Mouse (Mus musculus) ZHBTc4 (cell line): ENCODE data around the gene Osm.
A peak's percentile ranks its signal among the peaks of the same experiment; 100 is the strongest.

Experiments
- DNase-seq: peaks from one replicate; pipeline ENCODE4 v3.0.0-alpha.2; 2011; ENCODE audit warnings: low read depth, low spot score

Gene Osm

DNA sequence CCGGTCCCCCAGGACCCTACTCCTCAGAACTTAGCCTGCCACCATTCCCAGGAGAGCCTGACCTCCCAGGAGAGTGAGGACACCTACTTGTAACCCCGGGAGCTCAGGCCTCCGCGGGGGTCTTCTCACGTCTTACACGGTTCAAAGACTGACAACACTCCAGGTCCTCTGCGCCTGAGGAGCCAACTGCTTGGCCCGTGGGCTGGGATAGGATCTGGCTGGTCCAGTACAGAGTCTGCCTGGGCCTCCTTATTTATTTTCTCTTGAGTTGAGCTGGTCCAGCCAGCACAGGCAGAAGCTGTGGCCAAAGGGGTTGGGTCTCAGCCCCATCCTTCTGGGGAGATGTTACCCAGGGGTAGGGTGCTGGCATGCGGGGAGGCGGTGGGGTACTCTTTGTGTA, 21.2 kb upstream of the Osm start:
- no peak for DNase-seq

DNA sequence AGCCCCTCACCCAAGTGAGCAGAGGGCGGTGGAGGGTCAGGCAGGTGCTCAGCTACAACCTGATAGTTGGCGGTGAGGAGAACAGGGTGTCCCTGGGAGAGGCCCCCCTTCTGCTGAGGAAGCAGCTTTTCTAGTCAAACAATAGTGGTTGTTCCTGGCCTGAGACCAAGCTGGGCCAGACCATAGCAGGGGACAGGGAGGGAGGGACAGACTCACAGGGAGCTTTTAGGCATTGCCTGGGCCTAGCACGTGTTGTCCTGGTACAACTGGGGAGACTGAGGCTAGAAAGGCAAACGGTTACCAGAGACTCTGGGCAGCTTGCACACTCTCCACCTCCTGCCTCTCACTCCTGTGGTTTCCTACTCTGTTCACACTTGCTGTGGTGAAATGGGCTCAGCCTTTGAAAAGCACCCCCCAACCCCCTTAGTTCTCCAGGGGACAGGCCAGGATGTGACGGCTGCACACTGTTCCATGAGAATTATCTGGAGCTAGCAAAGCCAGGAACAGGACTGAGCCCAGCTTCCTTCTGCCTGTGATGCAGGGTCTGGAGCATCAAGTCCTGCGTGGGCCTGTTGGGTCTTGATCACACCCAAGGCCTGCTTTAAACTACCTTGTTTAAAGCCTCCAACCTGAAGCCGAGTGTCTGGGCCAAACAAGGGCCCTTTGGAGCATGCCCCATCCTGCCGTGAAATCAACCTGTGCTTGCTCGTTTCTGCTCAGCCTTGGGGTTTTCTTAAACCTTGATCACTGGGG, 19.8 kb upstream of the Osm start:
- no peak for DNase-seq

DNA sequence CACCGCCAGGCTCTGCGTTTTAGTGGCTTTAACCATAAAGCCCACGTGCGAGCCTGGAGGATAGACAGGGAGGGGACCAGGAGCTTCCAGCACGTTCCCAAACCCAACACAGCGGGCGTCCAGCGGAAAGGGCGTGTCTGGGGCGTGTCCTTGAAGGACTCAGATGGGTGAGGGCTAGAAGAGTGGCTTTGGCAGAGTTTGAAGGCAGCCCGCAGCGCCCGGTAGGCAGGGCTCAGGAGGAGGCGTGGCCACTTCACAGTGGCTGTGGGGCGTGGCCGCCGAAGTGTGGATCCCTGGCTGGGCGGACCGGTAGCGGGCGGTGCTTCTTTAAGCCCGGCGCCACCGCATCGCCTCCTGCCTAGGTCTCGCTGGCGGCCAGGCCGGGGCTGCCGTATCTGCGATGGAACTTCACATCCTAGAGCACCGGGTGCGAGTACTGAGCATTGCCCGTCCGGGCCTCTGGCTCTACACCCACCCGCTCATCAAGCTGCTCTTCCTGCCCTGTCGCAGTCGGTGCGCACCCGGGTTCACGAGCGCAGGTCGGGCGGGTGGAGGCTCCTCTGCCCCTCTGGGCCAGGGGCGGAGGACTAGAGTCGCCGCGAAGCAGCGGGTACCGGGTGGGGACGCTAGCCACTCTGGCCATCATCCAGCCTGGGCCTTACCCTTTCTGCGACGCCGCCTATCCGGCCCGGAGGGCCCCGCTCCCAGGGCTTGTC, 18.1 kb upstream of the Osm start, which contains the start of gene Castor1:
Gene Castor1 (plus strand): TSS at position 312 of the 716 bp plus-strand sequence.
- DNase-seq, result peak; percentile 99

DNA sequence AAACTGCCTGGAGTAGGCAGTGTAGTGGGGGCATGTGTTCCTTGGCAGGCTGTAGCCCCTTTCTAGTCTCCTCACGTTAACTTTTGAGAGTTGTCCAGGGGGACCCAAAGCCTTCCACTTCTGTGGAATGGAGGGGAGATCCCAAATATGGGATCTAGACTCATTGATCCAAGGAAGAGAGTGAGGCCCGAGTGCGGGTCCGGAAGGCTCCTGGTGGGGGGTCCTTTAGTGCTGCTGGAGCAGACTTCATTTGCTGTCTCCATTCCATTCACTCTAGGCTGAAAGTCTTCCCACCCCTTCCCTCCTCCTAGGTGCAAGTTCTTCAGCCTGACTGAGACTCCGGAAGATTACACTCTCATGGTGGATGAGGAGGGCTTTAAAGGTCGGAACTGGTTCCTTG, 17.6 kb upstream of the Osm start:
- DNase-seq, result peak; percentile 60

DNA sequence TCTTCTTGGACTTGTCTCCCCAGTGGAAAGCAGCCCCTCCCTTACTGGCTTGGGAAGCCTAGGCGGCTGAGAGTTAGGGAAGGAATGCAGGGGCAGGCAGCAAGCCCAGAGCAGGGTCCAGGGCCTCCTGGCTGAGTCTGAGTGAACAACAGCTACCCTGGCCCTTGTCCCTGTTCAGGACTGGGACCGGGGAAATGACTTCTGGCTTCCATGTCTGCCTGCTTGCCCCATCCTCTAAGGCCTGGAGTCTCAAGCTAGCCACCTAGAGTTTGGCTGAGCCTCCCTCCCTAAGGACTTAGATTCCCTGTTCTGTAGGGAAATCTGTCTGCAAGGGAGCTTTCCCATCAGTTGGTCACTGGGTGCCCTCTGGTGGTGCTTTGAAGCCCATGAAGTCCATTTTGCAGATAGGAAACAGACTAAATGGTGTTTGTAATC, 16.9 kb upstream of the Osm start:
- DNase-seq, result peak; percentile 72

DNA sequence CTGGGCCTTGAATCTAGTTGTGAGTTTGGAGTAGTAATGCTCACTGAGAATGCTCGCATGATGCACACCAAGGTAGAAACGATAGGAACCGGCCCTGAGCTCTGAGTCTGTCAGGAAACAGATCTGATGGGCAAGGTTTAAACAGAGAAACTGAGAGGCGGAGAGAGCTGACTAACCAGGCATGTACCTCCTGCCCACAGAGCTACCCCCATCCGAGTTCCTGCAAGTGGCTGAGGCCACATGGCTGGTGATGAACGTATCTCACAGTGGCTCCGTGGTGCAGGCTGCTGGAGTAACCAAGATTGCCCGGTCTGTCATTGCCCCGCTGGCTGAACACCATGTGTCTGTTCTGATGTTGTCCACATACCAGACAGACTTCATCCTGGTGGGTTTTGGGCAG, 16.3 kb upstream of the Osm start:
- DNase-seq, result no peak

DNA sequence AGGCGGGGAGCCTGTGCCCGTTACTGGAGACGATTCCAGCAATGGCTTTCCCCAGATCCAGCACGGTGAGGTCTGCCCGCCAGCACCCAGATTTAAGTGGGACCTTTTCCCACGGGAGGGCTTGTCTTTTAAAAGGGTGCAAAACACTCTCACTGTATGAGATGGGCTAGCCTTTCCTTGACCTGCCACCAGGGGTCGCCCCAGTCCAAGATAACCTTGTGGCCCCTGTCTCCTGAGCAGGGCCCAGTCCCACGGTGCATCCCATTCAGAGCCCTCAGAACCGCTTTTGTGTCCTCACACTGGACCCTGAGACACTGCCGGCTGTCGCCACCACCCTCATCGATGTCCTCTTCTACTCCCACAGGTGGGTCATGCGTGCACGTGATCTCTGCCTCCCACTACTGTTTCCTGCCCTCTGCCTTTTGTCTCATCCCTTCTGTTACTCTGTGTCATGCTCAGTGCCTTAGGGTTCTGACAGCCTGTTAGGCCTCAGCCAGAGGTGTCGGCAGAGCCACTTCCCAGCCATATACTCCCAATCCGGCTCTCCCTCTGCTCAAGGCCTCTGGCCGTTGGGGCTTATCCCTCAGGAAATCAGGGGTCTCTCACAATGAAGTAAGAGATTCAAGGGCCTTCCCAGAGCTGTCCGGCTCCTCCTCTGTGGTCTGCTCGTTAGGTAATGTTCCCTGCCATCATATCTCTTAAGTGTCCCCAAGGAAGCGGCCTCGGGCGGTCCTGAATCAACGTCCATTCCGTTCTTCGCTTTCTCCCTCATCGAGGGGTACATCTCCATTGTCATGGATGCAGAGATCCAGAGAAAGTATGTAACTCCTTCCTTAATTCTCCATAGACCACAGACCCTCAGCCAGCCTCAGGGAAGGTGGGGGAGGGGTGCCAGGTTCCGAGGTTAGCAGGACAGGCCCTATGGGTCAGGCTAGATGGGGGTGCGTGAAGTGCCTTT, 15.5 kb upstream of the Osm start:
- DNase-seq, result peak; percentile 88

DNA sequence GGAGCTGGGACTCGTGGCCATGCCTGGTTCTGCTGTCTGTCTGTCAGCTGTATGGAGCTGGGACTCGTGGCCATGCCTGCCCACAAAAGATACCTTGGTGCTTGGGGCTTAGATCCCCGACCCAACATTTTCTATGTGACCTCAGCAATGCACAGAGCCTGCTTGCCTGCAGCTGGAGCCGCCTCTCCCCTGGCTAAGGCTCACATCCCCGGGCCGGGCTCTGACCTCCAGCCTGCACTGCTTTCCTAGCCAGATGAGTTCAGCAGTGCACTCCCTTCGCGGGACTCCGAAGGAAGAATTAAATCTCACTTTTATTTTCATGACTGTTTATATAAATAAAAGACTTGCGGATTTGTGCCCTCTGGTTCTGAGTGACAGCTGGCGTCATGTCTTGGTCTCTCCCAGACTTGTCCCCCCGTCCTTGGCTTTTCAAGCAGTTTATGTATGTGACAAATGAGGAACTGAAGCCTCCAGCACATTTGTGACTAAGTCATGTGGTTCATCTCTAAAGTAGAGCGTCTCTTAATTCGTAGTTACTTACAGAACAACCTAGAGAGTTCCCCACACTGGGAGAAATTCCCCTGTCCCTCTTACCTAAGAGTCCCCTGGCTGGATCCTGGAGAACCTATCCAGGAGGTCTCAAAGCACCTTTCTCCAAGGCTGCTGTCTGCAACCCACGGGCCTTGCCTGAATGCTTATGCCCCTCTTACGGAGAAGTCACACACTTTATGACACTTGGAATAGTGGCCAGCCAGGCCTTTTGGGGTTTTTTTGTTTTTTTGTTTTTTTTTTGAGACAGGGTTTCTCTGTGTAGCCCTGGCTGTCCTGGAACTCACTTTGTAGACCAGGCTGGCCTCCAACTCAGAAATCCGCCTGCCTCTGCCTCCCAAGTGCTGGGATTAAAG, 13.9 kb upstream of the Osm start:
- DNase-seq, result no peak

DNA sequence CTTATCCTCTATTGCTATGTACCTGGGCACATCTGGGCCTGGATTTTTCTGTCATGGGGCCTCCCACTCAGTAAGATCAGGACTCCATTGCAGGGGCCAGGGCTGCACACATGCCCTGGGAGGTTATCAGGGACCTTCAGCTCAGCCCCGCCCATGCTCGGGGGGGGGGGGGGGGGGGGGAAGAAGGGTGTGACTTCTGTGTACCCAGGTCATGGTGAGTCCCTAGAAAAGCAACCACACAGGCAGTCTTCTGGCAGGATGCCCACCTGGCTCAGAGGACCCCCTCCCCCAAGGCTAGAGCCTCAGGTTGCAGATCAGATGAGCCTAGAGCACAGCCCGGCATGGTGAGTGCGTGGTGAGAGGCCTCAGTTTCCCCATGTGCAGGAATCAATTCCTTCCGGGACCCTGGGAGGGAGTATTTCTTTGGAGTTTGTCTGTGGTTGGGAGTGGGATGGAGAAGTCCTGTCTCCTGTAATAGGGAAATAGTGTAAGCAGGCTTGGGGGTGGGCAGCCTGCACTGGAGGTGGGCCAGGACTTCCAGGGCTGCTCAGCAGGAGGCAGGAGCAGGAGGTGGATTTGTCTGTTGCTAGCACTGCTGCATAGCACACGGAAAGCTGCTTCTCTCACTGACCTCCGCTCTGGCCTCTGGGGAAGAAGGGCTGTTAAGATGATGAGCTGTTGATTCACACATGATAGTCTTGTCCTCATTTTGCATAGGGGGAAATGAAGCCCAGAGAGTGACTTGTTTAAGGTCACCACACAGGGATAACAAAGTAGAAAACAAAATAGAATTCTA, 12.6 kb upstream of the Osm start:
- DNase-seq, result no peak

DNA sequence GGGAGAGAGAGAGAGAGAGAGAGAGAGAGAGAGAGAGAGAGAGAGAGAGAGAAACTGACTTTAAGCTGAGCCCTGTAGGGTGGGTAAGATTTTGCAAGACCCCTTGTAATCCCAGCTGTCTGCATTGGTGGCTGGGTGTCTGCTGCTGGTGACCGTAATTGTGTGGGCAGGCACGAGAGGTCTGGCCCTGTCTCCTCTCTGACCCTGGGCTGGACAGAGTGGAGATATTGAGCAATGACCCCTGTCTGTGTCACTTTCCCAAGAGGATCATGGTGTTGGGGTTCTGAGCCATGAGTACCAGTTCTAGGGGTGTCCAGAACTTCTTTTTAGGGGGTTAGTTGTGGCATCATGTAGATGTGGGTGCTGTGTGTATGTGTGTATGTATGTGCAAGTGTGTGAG, 12.0 kb upstream of the Osm start:
- no peak for DNase-seq

DNA sequence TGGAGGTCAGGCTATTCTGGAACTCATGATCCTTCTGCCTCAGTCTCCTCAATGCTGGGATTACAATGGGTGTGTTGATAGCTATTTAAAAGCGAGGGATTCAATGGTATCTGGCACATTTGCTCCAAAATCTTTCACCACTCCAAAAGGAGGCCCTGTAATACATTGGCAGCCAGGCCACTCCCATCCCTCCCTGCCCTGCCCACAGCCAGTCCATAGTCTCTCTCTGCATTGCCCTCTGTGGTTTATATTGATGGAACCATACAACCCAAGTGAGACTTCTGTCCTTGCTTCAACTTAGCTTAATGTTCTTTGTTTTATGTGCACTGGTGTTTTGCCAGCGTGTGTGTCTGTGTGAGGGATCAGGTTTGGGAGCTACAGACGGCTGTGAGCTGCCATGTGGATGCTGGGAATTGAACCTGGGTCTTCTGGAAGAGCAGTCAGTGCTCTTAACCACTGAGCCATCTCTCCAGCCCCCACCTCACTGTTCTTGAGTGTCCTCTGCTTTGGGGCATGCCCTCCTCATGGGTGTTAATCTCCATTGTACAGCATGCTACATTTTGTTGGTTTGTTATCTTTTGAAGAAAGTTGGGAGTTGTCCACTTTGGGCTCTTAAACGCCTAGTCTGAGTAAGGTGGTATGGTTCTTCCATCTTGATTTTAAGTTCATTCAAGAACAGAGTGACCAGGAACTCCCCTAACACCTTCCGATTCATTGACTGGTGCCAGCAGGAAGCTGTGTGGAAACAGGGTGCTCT, 9.5 kb upstream of the Osm start:
- no peak for DNase-seq

DNA sequence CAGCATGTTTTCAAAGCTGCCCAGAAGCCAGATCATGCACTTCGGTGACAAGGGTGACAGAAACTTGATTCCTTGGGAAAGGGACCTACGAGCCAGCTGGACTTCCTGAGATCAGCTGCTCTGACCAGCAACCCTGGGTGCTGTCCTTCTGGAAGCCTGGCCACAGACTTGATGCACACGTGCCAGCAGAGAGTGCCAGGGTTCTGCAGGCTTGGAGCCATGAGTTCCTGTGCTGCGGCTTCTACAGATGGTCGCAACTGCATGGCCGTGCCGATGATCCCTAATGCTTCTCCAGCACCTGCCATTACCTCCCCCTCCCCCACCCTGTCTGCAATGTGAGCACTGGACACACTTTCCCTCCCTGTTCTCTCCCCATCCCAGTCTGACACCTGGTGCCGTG, 7.8 kb upstream of the Osm start:
- no peak for DNase-seq

DNA sequence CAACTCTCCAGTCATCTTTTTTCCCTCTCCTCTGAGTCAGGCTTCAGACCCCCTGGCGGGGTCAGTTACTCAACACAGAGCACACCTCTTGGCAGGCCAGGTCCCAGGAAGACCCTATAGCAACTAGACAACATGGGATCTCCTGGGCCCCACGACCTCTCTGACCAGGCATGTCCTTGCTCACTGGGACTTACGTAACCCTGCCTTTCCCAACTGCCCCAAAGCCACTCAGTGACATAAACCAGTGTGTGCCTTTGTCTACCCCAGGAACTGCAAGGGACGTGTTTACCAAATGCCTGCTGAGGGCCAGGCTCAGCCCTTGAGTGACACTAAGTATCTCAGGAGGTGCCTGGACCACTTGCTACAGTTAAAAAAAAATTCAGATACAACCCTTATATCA, 6.4 kb upstream of the Osm start:
- no peak for DNase-seq

DNA sequence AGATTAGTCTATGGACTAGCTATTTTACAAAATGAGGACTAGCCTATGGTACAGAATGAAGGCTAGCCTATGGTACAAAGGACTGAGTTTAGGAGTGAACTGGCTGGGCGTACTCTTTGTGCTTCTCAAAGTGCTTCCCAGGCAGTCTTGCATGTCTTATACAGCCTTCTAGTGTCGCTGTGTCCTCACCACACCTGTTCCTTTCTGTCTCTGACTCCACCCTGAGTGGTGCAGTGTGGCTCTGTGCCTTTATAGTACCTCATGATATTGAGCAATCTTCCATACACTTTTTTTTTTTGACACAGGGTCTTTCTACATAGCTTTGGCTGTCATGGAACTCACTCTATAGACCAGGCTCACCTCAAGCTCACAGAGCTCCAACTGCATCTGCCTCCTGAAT, 4.8 kb upstream of the Osm start:
- DNase-seq, result no peak

DNA sequence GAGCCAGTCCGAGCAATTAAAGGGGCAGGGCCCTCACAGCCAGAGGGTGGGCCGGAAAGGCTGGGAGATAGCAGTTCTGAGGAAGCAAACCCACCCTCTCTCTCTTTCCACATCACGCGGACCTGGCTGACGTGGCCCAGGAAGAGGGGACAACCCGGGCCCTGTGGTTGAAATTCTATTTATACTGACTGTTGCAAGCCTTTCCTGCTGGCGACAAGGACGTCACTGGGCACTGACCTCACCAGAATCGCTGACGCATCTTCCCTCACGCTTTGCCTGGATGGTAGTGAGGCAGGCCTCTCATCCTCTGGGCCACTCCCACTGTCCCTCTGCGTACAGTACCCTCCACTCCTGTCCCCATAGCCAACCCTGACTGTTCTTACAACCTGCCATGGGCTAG, 3.6 kb upstream of the Osm start:
- DNase-seq, result no peak

DNA sequence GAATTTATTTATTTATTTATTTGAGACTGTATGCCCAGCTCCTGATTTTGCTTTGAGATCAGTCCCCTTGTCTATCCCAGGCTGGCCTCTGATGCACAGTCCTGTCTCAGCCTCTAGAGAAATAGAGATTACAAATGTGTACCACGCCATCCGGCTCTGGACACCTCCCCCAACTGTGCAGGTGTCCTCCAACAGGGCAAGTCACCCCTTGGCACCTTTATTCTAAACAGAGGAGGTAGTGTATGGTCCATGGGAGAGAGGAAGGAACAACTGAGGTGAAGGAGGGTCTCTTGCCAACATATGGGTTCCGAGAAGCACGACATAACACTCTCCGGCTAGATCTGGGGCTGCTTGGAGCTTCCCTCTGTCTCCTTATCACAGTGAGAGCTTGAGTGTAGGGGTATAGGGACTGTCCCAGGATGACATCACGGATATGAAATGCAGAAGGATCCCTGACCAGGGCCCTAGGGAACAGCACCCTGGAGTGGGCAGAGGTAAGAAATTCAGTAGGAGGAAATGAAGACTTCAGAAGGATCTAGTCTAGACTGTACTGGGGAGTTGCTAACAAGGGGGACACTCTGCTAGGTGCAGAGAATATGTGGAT, 1.1 kb upstream of the Osm start:
- no peak for DNase-seq

DNA sequence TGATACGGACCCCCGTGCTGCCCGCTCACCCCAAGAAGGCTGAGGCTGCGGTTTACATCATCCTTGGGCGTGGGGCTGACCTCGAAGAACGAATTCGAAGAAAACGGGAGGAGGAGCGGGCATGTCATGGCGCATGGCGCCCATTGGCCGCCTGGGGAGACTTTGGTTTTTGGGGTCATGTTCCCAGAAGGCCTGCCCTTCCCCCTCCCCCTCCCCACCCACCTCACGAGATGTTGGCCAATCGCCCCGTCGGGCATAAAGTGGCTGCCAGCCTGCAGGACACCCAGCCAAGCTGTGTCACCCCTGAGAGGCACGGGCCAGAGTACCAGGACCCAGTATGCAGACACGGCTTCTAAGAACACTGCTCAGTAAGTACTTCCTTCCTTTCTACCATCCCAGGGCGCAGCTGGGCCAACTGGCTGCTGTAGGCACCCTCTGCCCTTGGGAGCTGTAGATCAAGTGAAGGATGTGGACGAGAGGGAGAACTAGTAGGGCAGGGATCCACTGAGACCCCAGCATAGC, 387 bp downstream of the Osm start:
- no peak for DNase-seq

DNA sequence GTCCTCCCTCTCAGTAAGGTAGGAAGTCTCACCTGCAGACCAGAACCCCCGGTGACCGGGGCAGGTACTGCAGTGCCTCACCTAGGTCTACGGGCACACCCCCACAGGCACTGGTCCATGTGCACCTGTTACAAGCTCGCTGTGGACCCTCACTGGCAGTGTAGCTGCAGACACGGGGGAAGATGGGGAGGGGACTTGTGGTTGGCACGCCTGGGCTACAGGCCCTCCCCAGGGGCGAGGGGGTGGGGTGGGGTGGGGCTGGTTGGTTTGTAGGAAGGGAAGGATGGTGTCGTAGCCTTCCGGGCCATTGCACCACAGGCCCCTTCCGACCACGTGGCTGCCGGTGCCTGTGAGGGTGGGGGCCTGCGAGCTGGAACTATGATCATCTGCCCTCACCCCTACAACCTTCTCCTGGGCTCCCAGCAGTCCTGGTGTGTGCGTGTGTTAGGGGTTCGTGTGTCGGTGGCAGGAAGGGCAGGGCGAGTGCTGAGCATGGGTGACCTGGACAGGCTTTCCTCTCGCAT, 1.2 kb downstream of the Osm start:
- peak; percentile 56 for DNase-seq

DNA sequence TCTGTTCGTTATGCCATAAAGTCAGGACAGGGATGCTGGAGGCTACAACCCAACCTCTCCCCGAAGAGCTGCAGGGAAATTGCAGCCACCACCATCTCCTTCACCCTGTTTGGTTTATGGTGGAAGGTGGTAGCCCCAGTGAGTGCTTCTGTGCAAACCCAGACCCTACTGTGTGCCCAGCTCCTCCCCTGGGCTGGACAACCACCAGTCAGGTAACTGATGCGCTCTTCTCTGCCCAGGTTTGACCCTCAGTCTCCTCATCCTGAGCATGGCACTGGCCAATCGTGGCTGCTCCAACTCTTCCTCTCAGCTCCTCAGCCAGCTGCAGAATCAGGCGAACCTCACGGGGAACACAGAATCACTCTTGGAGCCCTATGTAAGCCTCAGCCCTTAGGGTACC, 1.9 kb downstream of the Osm start:
- DNase-seq, result no peak
